Mouse (Mus musculus) heart, adult 2 months (tissue): ENCODE data around the gene Sh2b3.

ENCODE experiments used
- CTCF ChIP-seq: fragments of 200-600 bp; IDR thresholded peaks from 2 replicates; pipeline ENCODE4 v1.8.1; 2022; ENCODE audit warnings: antibody characterized with exemption, mild to moderate bottlenecking, moderate library complexity
- EP300 ChIP-seq: fragments of 200-500 bp; IDR thresholded peaks from 2 replicates; pipeline ENCODE4 v1.6.1; 2011; ENCODE audit warnings: low read depth, low read length, control low read depth; ENCODE audit not compliant: insufficient read depth
- POLR2A ChIP-seq: fragments of 200-500 bp; IDR thresholded peaks from 2 replicates; pipeline ENCODE4 v1.6.1; 2011; ENCODE audit warnings: mild to moderate bottlenecking, low read depth, low read length, control low read depth; ENCODE audit not compliant: insufficient read depth

DNA sequence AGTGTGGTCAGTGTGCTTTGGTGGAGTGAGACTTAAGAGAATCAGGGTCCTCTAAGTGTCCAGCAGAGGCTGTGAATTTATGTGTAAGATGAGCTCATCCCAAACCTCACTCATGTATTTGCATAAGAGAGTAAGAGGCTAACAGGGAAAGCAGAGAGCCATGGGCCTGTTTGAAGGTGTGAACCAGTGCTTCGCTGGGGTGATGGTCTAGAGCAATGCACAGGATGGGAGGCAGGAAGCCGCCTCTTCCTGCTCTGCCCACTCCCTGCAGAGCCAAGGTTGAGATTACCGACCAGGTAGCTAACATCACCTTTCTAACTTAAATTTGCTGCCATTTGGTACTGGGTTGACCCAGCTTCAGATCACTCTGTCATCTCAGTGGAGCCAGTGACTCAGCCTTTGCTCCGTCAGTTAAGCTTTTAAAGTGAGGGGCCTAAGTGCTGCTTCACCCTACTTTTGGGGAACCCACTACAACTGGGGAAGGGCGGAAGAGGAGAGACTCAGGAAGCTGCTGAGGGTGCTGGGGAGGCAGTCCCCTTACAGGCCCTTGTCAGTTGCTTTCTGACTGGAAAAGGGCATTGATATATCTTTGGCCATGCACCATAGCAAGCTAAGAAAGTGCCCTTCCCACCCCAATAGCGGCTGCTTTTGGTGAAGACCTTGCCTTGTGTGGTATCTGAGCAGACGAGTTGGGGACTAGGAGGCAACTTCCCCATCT lies 24.8 kb downstream of the Sh2b3 start:
- no peak for TF ChIP-seq CTCF
- no peak for TF ChIP-seq POLR2A
- no peak for TF ChIP-seq EP300
